Mouse (Mus musculus) liver, adult 2 months (tissue): ENCODE measurements around the gene Rbfox3.

ENCODE experiments used
- CTCF ChIP-seq: fragments of 200-500 bp; IDR thresholded peaks from 2 replicates; pipeline ENCODE4 v1.5.1; 2011; ENCODE audit warnings: low read depth, low read length, control low read depth
- POLR2A ChIP-seq: fragments of 200-500 bp; IDR thresholded peaks from 2 replicates; pipeline ENCODE4 v1.6.1; 2011; ENCODE audit warnings: low read length, control low read depth; ENCODE audit not compliant: insufficient read depth; ENCODE audit errors: extremely low read depth

DNA sequence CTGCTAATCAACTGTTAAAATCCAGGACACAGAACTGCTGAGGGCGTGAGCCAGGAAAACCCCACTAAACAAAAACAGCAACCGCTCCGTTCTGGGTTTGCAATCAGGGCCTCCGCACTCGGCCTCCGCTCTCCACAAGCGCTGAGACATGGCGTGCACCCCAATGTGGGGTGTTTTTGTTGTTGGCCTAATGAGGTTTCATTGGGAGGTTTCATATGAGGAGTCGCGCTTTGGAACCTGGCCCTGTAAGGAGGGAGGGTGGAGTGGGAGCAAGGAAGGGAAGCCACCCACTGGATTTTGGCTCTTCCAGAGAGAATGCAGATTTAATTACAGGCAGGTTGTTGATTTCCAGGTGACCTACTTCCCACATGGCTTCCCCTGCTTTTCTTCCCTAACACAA is 230.7 kb downstream of the Rbfox3 start:
- no peak for TF ChIP-seq CTCF
- no peak for TF ChIP-seq POLR2A
